Mouse (Mus musculus) kidney, adult 2 months (tissue): ENCODE data around the gene Lsmem1. TPM values are rescaled to one million over a fixed set of nuclear protein-coding genes. Genes with fewer than 3 reads are reported as not detected.
A peak's percentile ranks its signal among the peaks of the same experiment; 100 is the strongest.

Experiments
- DNase-seq: peaks from one replicate; pipeline ENCODE4 v3.0.0; 2021
- H3K27ac ChIP-seq: fragments of 200-500 bp; 2 replicates; pipeline ENCODE4 v1.5.1; 2012; ENCODE audit warnings: low read depth, low read length, control low read depth, inconsistent platforms; ENCODE audit not compliant: insufficient read depth
- H3K27me3 ChIP-seq: fragments of 200-500 bp; replicated peaks from 2 replicates; pipeline ENCODE4 v1.6.1; 2012; ENCODE audit warnings: mild to moderate bottlenecking, moderate library complexity, low read length, inconsistent platforms; ENCODE audit not compliant: control insufficient read depth, insufficient read depth
- H3K36me3 ChIP-seq: fragments of 200-500 bp; 2 replicates; pipeline ENCODE4 v1.6.1; 2012; ENCODE audit warnings: mild to moderate bottlenecking, moderate library complexity, low read length, inconsistent platforms; ENCODE audit not compliant: control insufficient read depth, insufficient read depth
- H3K4me1 ChIP-seq: fragments of 200-500 bp; 2 replicates; pipeline ENCODE4 v1.6.1; 2011; ENCODE audit warnings: low read length; ENCODE audit not compliant: control insufficient read depth, insufficient read depth
- H3K4me3 ChIP-seq: fragments of 200-500 bp; 2 replicates; pipeline ENCODE4 v1.5.1; 2011; ENCODE audit warnings: mild to moderate bottlenecking, low read depth, low read length, control low read depth; ENCODE audit not compliant: insufficient read depth
- CTCF ChIP-seq: fragments of 200-500 bp; conservative IDR thresholded peaks from 2 replicates; pipeline ENCODE4 v1.5.1; 2011; ENCODE audit warnings: low read depth, mild to moderate bottlenecking, control low read depth, low read length, moderate library complexity, mixed read lengths; ENCODE audit not compliant: insufficient read depth, insufficient read length
- POLR2A ChIP-seq: fragments of 200-500 bp; IDR thresholded peaks from one replicate; pipeline ENCODE4 v1.6.1; 2011; ENCODE audit warnings: low read depth, low read length, control low read depth
- WGBS: fragments of 180-500 bp; shearing (Covaris S2); methylation state at CpG from one replicate; pipeline ENCODE4 v1.1.7; 2018; 5-methylcytosine and 5-hydroxymethylcytosine counted together
- polyA plus RNA-seq: library from polyadenylated mRNA; depleted of rRNA; stranded (reverse); fragments of >200 nt; gene quantifications from 2 replicates; pipeline ENCODE4 v1.2.3, GENCODE M21; 2012

Lsmem1 gene
- polyA plus RNA-seq, 1 experiment, result 0.20 TPM

DNA sequence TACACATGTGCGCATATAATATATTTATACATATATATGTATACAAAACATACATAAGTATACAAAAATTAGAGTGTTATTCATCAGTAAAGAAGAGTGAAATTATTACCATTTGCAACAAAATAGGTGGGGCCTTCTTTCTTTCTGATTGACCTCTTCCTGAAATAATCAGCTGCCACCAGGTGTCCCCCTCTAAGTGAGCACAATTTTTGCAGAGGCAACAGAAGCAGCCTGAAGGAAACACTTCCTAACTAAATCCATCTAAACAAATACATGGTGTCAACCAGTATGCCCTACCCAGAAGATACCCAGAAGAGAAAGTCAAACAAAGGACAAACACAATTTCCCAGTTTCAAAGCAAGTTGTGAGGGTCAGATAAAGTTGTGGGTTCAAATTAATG lies 29.6 kb downstream of the Lsmem1 start:
- Histone ChIP-seq H3K27ac (no peak overlapping the region), H3K27me3 (no peaks in the 10 kb centered on the region), H3K4me3 (no peak overlapping the region), H3K4me1 (no peaks in the 10 kb centered on the region), H3K36me3 (no peaks in the 10 kb centered on the region)
- 98% methylated on average over 1 of the region's 1 CpGs for WGBS
- no peak for DNase-seq
- TF ChIP-seq POLR2A, result no peak
- no peak for TF ChIP-seq CTCF

DNA sequence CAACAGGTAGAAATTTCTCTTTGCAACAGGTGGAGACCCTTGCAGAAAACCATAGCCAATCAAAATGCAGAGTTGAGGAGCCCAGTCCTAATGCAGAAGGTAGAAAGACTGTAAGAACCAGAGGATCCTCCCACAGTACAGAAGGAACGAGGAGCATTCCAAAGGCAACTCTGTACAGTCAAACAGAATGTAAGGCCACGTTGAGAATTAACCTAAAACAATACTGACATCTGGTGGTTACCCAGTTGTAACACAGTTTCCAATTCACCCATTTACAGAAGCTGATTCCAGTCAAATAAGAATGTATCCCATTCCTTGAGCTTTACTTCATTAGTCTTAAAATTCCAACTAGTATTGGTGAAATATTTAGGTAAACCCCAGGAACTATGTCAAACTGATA lies 34.7 kb downstream of the Lsmem1 start:
- WGBS, result 1% methylated on average over 2 of the region's 2 CpGs
- H3K4me1 ChIP-seq, result no peaks in the 10 kb centered on the region
- DNase-seq, result peak; percentile 59

DNA sequence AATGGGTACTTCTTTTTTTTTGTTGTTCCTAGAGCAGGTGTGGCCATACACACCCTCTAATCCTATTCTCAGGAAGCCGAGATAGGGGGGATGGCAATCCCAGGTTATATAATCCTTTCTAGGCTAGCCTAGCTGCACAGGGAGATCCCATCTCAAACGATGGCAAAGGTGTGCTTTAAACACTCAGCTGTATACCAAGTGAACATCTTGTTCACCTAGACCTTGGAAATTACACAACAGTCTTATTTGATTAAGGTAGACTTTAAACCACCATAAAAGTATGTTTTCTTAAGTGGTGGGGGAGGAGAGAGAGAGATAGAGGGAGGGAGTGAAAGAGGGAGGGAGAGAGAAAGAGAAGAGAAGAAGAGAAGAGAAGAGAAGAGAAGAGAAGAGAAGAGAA lies 38.5 kb downstream of the Lsmem1 start:
- Histone ChIP-seq H3K27me3 (no peaks in the 10 kb centered on the region), H3K27ac (no peak overlapping the region), H3K4me1 (no peaks in the 10 kb centered on the region), H3K36me3 (no peaks in the 10 kb centered on the region), H3K4me3 (no peak overlapping the region)
- TF ChIP-seq CTCF (no peak), POLR2A (no peak)
- DNase-seq, result no peak
- WGBS, result 72% methylated on average over 2 of the region's 2 CpGs

More for the DNA sequence above, 34.7 kb downstream of the Lsmem1 start:
- no peak for TF ChIP-seq POLR2A
- TF ChIP-seq CTCF, result 0 out of 2 replicates have a peak, but pooled peaks have one; percentile 14
- H3K36me3 ChIP-seq, result no peaks in the 10 kb centered on the region
- H3K4me3 ChIP-seq, result no peak overlapping the region
- H3K27ac ChIP-seq, result no peak overlapping the region
- no peaks in the 10 kb centered on the region for H3K27me3 ChIP-seq

DNA sequence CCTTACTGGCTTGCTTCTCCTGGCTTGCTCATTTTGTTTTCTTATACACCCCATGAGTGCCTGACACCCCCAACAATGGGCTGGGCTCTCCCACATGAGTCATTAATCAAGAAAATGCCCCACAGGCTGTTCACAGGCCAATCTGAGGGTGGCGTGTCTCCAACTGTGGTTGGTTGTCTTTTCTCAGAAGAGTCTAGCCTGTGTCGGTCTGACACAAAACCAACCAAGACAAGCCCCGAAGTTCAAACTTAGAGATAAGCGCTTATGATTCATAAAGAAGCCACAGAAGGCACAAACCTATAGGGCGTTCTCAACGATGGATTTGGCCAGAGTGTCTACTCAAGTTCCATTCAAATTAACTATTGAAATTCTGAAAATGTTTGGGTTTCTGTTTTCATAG lies 45.1 kb downstream of the Lsmem1 start:
- no peaks in the 10 kb centered on the region for H3K4me1 ChIP-seq
- TF ChIP-seq POLR2A, result no peak
- no peak for TF ChIP-seq CTCF
- H3K4me3 ChIP-seq, result no peak overlapping the region
- H3K27me3 ChIP-seq, result no peaks in the 10 kb centered on the region
- H3K36me3 ChIP-seq, result no peaks in the 10 kb centered on the region
- H3K27ac ChIP-seq, result no peak overlapping the region
- 91% methylated on average over 6 of the region's 6 CpGs for WGBS
- DNase-seq, result no peak

DNA sequence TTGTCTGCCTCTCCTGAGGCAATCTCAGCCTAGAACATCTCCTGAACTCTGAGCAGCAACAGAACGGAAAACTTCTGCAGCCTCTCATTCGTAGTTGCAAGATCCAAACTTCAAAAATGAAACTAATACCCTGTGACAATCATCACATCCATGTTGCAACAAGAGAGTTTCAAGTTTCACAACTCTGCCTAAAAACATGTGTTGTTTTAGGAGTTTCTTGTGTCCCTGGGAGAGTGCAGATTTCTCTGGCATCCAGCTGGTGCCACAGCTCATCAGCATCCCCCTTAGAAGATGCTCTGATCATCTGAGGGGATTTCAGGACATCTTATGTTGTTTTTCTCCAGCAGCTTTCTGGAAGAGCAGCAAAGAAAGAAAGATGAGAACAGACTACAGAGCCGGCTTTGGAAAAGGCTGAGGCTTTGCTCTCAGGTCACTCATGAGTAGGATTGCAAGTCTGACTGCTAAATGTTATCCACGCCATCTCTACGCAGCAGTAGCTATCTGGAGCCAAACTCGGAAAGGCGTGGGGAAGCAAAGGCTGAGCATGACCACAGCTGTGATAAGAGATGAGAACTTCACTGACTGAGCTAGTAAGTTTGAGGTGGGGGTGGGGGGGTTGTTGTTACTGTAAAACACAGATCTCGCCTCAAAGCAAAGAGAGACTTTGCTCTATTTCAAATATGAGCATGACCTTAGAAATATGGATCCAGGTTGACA lies 46.8 kb downstream of the Lsmem1 start:
- 74% methylated on average over 8 of the region's 8 CpGs for WGBS

DNA sequence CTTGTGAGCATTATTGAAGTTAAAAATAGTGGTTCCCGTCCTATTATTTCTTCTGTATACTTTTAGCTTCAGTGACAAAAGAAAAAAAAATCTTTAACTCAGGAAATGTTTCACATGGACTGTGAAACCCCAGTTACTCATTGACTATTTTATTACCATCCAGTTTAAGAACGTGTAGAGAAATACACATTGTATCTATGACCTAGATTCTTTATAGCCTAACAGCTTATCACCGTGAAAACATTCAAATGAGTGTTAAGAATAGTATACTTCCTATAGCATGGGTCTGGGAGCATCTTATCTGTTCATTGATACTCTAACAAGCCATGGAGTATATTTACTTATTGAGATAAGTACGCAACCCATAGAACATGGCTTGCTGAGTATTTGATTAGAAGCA lies 52.0 kb downstream of the Lsmem1 start:
- H3K4me3 ChIP-seq, result no peak overlapping the region
- peak; percentile 44 for DNase-seq
- no peak for TF ChIP-seq POLR2A
- no peak for TF ChIP-seq CTCF
- peaks cover 2% of the 10 kb centered on the region; the same call in 1 of the 2 replicates for H3K4me1 ChIP-seq
- no peaks in the 10 kb centered on the region for H3K36me3 ChIP-seq
- H3K27ac ChIP-seq, result no peak overlapping the region
- WGBS, result 32% methylated on average over 4 of the region's 4 CpGs
- no peaks in the 10 kb centered on the region for H3K27me3 ChIP-seq

More for the DNA sequence above, 46.8 kb downstream of the Lsmem1 start:
- TF ChIP-seq CTCF (no peak), POLR2A (no peak)
- no peaks in the 10 kb centered on the region for H3K27me3 ChIP-seq
- DNase-seq, result no peak
- H3K4me1 ChIP-seq, result peaks cover 1% of the 10 kb centered on the region; the same call in 1 of the 2 replicates
- no peak overlapping the region for H3K27ac ChIP-seq
- H3K4me3 ChIP-seq, result no peak overlapping the region
- H3K36me3 ChIP-seq, result no peaks in the 10 kb centered on the region

DNA sequence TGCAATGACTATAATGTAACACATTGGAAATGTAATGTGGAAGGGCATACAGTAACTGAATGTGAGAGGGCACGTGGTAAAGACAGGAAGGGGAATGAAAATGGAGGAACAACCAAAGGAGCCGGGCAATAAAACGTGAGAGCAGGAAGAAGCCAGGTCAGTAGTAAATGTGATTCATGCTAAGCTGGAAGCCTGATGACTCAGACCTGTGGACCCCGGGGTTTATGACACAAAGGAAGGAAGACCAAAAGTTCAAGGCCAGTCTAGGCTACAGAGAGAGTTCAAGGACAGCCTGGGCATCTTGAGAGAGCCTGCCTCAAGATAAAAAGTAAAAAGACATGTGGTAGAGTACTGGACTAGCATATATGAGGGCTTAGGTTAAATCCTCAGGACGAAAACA lies 52.8 kb downstream of the Lsmem1 start:
- Histone ChIP-seq H3K4me1 (peaks cover 2% of the 10 kb centered on the region; the same call in 1 of the 2 replicates), H3K36me3 (no peaks in the 10 kb centered on the region), H3K27ac (no peak overlapping the region), H3K4me3 (no peak overlapping the region), H3K27me3 (no peaks in the 10 kb centered on the region)
- DNase-seq, result no peak
- 46% methylated on average over 5 of the region's 5 CpGs for WGBS
- TF ChIP-seq CTCF (no peak), POLR2A (no peak)
